Mouse (Mus musculus) lung, embryonic 15.5 days (tissue): ENCODE data around the gene Erich3. TPM values are rescaled to one million over a fixed set of nuclear protein-coding genes. Genes with fewer than 3 reads are reported as not detected.
"Not testable (repeated sequence)": the region's sequence is repeated elsewhere in the genome, so short reads cannot be mapped to it uniquely, and the experiment has no call there.

Experiments
- ATAC-seq: fragments of 200-750 bp; cut with Nextera tagmentation; 2 replicates; pipeline ENCODE4 v1.8.0; 2017; ENCODE audit warnings: moderate number of reproducible peaks, borderline replicate concordance; ENCODE audit not compliant: low FRiP score, low TSS enrichment; ENCODE audit errors: extremely low read depth
- H3K27ac ChIP-seq: fragments of 300-500 bp; sonication (generic); 2 replicates; pipeline ENCODE4 v1.5.1; 2015; ENCODE audit warnings: moderate library complexity, mild to moderate bottlenecking, inconsistent platforms
- H3K27me3 ChIP-seq: fragments of 300-500 bp; sonication (generic); 2 replicates; pipeline ENCODE4 v1.6.1; 2015; ENCODE audit warnings: inconsistent platforms
- H3K36me3 ChIP-seq: fragments of 300-500 bp; sonication (generic); 2 replicates; pipeline ENCODE4 v1.6.1; 2015; ENCODE audit warnings: inconsistent platforms
- H3K4me1 ChIP-seq: fragments of 300-500 bp; sonication (generic); 2 replicates; pipeline ENCODE4 v1.6.1; 2015; ENCODE audit warnings: inconsistent platforms
- H3K4me2 ChIP-seq: fragments of 300-500 bp; sonication (generic); 2 replicates; pipeline ENCODE4 v1.6.1; 2015; ENCODE audit warnings: inconsistent platforms, mild to moderate bottlenecking, moderate library complexity
- H3K4me3 ChIP-seq: fragments of 300-500 bp; sonication (generic); 2 replicates; pipeline ENCODE4 v1.5.1; 2015; ENCODE audit warnings: mild to moderate bottlenecking, inconsistent platforms
- H3K9ac ChIP-seq: fragments of 300-500 bp; sonication (generic); 2 replicates; pipeline ENCODE4 v1.6.1; 2015; ENCODE audit warnings: inconsistent platforms
- H3K9me3 ChIP-seq: fragments of 300-500 bp; sonication (generic); 2 replicates; pipeline ENCODE4 v1.6.1; 2016; ENCODE audit warnings: inconsistent platforms
- WGBS: fragments of 180-500 bp; shearing (Covaris S2); methylation state at CpG from one replicate; pipeline ENCODE4 v1.1.7; 2015; 5-methylcytosine and 5-hydroxymethylcytosine counted together
- polyA plus RNA-seq: library from polyadenylated mRNA; unstranded; fragments of >200 nt; fragmentation: Nextera tagmentation; extraction: Ambion mirVana; gene quantifications from 2 replicates; pipeline ENCODE4 v1.2.1, GENCODE M21; 2015

Gene Erich3
- 0.16 and 0.18 TPM in 2 replicates for polyA plus RNA-seq

DNA sequence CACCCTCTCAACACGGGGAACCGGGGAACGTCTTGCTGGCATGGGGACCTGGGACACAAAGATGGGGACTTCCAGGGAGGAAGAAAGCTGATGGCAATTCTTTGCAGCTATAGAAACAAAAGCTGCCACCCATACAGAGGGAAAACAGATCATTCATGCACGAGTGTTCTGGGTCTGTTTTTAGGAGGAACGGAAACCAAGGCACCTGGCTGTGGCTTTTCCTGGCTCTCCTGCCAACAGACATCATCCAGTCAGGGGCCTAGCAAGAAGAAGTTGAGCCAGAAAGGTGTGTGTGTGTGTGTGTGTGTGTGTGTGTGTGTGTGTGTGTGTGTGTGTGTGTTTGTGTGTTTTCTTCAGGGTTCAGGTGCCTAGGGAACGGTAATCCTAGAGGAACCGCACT, at the start of gene Erich3:
Gene Erich3, plus strand, starts transcription at position 315 of the 400 bp plus-strand sequence.
- Histone ChIP-seq H3K9me3 (no peaks in the 10 kb centered on the region), H3K36me3 (no peaks in the 10 kb centered on the region), H3K27me3 (peaks cover 34% of the 10 kb centered on the region), H3K4me3 (peak within 1 kb of the TSS; percentile 25), H3K27ac (no peak within 1 kb of the TSS), H3K9ac (no peak within 1 kb of the TSS), H3K4me2 (peak within 1 kb of the TSS; percentile 52), H3K4me1 (no peaks in the 10 kb centered on the region; the same call in 1 of the 2 replicates)
- 22% methylated on average over 7 of the region's 7 CpGs for WGBS
- no peak for ATAC-seq

DNA sequence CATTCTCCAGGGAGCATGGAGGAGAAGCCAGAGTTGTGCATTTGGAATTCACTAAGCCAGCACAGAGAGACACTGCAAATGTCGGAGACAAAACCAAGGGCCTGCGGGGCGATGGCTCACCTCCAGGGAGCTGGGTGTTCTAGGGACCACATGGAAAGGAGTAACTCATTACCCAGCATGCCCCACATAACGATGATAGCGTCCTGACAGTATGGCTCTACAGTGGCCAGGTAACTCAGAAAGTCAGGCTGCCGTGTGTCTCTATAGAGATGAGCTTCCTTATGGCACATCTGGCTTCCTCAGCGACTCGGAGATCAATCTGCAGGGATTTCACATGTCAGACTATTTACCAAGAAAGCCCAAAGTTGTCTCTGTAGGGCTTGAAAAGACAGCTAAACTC, 48.9 kb upstream of the Erich3 start:
- H3K4me2 ChIP-seq, result no peak overlapping the region
- H3K27me3 ChIP-seq, result no peaks in the 10 kb centered on the region
- WGBS, result 92% methylated on average over 8 of the region's 8 CpGs
- no peaks in the 10 kb centered on the region for H3K4me1 ChIP-seq
- no peak overlapping the region for H3K4me3 ChIP-seq
- H3K27ac ChIP-seq, result no peak overlapping the region
- ATAC-seq, result no peak
- no peak overlapping the region for H3K9ac ChIP-seq
- H3K9me3 ChIP-seq, result no peaks in the 10 kb centered on the region
- H3K36me3 ChIP-seq, result no peaks in the 10 kb centered on the region

DNA sequence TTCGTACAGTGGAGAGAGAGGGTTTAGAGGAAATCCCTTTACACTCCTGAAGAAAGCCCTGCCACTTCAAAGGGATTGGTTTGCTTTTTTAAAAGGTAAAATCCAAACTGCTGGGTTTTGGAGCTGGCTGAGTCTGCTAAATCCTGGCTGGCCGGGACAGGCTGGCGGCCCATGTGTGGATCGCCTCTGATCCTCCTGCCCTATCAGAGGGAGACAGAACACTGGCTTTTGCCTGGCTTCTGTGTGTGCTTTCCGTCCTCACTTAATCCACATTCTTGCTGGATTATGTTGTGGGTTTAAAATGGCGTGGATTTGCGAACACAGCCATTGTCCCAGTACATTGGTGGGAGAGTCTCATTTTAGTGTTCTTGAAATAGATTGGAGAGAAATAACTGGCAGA, 48.4 kb upstream of the Erich3 start:
- Histone ChIP-seq H3K9me3 (no peaks in the 10 kb centered on the region), H3K4me2 (no peak overlapping the region), H3K27me3 (no peaks in the 10 kb centered on the region), H3K4me3 (no peak overlapping the region), H3K36me3 (no peaks in the 10 kb centered on the region), H3K27ac (no peak overlapping the region), H3K4me1 (no peaks in the 10 kb centered on the region), H3K9ac (no peak overlapping the region)
- no peak for ATAC-seq
- WGBS, result 87% methylated on average over 7 of the region's 7 CpGs

DNA sequence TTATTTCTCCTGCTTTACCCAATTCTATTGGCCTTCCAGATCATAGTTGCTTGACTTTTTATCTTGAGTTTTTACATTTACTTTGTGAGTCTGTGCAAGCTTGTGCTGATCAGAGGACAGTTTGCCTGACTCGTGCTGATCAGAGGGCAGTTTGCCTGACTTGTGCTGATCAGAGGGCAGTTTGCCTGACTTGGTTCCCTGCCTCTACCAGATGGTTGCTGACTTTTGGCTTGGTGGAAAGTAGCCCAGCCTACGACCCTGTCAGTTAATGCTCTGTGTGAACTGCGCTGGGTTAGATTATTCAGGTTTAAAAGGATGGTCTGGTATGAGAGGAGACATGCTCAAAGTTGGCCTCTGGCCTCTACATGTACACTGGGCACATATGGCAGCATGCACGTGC, 47.6 kb upstream of the Erich3 start:
- Histone ChIP-seq H3K4me2 (no peak overlapping the region), H3K36me3 (no peaks in the 10 kb centered on the region), H3K9me3 (no peaks in the 10 kb centered on the region), H3K9ac (no peak overlapping the region), H3K27me3 (no peaks in the 10 kb centered on the region), H3K27ac (no peak overlapping the region), H3K4me3 (no peak overlapping the region), H3K4me1 (no peaks in the 10 kb centered on the region)
- no peak for ATAC-seq
- WGBS, result 89% methylated on average over 4 of the region's 4 CpGs

DNA sequence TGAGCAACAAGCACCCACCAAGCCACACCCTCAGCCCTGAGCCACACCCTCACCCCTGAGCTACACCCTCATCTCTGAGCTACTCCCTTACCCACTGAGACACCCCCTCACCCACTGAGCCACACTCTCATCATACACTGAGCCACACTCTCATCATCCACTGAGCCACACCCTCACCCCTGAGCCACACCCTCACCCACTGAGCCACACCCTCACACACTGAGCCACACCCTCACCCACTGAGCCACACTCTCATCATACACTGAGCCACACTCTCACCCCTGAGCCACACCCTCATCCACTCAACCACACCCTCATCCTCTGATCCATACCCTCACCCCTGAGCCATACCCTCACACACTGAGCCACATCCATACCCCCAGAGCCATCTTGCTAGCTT, 35.4 kb upstream of the Erich3 start:
- Histone ChIP-seq H3K9ac (no peak overlapping the region), H3K9me3 (no peaks in the 10 kb centered on the region), H3K4me1 (no peaks in the 10 kb centered on the region), H3K36me3 (no peaks in the 10 kb centered on the region), H3K27ac (no peak overlapping the region), H3K4me2 (no peak overlapping the region), H3K4me3 (no peak overlapping the region), H3K27me3 (no peaks in the 10 kb centered on the region)
- ATAC-seq, result peak; percentile 64

DNA sequence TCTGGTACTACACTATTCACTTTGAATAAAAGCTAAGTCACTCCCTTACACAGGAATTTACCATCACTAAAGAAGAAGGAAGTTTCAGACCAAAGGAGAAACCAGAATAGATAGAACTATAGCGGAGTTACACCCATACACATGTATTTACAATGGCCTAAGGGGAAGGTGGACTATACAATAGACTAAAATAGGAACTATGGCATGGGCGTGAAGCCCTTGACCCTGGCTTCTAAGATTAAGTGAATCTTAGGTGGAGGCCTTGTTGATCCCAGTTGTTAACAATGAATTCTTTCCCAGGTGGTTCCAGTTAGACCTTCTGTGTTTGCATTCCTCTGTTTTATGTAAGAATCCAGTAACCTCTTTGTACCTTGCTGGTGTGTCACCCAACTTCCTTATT, 32.4 kb upstream of the Erich3 start:
- H3K9me3 ChIP-seq, H3K27ac ChIP-seq, H3K4me3 ChIP-seq, H3K9ac ChIP-seq, H3K4me1 ChIP-seq, ATAC-seq, H3K4me2 ChIP-seq, H3K27me3 ChIP-seq, H3K36me3 ChIP-seq: not testable (repeated sequence)
- 80% methylated on average over 2 of the region's 2 CpGs for WGBS

DNA sequence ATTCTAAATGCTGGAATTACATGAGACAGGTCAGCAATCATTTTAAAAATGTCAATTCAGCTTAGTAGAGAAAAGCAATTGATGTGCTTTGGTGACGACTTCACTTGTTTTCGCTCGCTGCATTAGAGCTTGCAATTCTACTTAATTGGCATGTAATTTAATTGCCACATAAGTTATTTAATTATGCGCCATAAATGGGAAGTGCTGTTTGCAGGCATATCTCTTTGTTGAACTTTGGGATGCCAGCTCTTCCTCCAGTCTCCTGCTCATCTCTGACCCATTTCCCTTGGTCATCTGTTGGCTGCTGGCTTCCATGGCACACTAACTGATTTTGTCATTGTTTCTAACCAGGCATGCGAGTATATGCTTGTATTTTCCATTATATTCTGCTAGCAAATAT, 30.6 kb upstream of the Erich3 start:
- H3K4me1 ChIP-seq, result no peaks in the 10 kb centered on the region
- H3K4me3 ChIP-seq, result no peak overlapping the region
- no peak for ATAC-seq
- H3K27ac ChIP-seq, result no peak overlapping the region
- no peak overlapping the region for H3K9ac ChIP-seq
- no peaks in the 10 kb centered on the region for H3K36me3 ChIP-seq
- H3K4me2 ChIP-seq, result no peak overlapping the region
- H3K27me3 ChIP-seq, result no peaks in the 10 kb centered on the region
- WGBS, result 87% methylated on average over 5 of the region's 5 CpGs
- H3K9me3 ChIP-seq, result no peaks in the 10 kb centered on the region

DNA sequence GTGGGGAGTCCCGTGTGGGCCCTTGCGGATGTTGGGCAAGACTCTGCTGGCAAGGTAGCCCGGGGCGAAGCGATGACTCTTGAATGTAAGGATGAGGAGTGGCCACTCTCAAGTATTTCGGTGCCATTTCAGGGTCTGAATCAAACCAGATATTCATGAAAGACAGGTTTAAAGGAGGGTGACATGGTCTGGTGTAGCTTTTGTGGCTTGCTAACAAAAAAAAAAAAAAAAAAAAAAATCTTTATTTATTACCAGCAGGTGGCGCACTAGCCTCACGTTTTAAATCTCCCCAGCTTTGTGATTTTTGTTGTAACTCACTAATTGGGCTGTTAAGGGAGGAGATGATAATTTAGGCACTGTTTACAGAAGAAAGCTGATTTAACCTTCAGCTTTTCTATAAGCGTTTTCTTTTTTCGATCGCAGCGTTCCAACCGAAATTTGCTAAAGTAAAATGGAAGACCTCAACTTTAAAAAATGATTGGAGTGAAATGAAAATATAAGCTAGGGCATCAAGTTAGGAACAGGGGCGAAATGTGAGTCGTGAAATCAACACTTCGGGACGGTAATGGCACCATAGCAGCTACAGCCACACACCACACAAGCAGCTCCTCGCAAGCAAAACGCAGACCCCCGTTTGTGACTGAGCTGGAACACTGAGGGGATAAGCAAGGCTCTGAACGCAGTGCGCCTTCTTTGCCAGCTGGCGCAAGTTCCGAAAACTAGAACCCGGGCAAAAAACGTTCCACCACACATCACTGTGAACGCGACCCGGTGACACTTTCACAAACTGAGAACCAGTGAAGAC, 16.8 kb upstream of the Erich3 start:
- WGBS, result 37% methylated on average over 29 of the region's 29 CpGs
- no peak overlapping the region; the same call in 1 of the 2 replicates for H3K9ac ChIP-seq

DNA sequence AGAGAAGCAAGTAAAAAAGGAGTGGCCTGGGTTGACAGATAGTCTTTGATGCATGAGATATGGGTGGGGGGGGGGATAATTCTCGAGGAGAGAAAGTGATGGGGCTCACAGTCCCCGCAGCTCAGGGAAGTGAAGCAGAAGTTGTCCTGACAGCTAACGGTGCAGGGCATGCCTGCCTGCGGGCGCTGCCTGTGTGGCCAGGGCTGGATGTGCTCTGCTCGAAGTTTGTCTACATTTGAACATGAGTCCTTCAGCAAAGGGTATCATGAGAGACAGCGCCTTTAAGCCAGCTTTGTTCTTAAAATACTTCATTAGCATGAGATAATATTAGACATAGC, 16.2 kb upstream of the Erich3 start:
- H3K27ac ChIP-seq, result no peak overlapping the region
- no peak for ATAC-seq
- WGBS, result 39% methylated on average over 7 of the region's 7 CpGs
- peaks cover 12% of the 10 kb centered on the region; the same call in 1 of the 2 replicates for H3K27me3 ChIP-seq
- peak overlapping the region; percentile 55 for H3K4me2 ChIP-seq
- no peaks in the 10 kb centered on the region for H3K4me1 ChIP-seq
- H3K36me3 ChIP-seq, result no peaks in the 10 kb centered on the region
- H3K9me3 ChIP-seq, result no peaks in the 10 kb centered on the region
- peak overlapping the region; percentile 30 for H3K4me3 ChIP-seq
- H3K9ac ChIP-seq, result no peak overlapping the region; the same call in 1 of the 2 replicates

More for the DNA sequence above, 16.8 kb upstream of the Erich3 start:
- ATAC-seq, result peak; percentile 75; the same call in 1 of the 2 replicates
- no peak overlapping the region for H3K27ac ChIP-seq
- peak overlapping the region; percentile 30 for H3K4me3 ChIP-seq
- H3K4me1 ChIP-seq, result no peaks in the 10 kb centered on the region
- no peaks in the 10 kb centered on the region for H3K9me3 ChIP-seq
- peak overlapping the region; percentile 55 for H3K4me2 ChIP-seq
- H3K27me3 ChIP-seq, result peaks cover 6% of the 10 kb centered on the region; the same call in 1 of the 2 replicates
- H3K36me3 ChIP-seq, result no peaks in the 10 kb centered on the region

DNA sequence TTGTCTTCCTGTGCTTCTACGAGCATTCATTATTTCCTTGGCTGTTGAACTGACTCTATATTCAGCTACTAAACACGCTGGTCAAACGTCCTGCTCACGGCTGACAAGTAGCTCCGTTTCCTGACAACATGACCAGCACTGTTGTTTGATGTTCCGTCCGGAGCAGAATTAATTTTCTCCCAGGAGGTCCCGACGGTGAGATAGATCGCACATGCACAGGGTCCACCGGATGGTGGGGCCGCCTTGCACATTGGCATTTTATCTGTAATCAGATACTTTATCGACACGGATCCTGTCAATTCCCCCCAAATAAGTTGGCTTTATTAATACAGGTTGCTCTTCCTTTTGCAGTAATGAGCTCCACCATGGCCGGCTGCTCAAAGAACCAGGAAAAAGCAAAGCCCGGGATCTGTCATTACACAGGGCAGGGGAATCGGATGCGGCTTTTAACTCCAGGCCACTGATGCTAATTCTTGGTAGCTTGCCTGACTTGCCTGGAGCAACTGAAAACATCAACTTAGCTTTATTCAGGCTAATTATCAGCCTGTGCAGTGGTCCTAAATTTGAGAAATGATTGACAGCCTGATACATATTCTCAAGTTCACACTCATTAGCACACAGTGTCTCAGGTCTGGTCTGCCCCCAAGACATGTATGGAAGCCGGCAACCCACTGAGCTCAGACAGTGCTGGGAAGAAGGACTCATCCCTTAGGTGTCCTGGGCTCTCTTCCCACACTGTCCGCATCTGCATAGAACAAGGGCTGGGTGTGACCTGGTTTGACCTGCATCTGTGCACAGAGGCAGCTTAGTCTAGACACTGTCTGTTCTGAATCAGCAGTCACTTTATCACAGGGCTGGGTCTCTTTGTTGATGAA, 14.0 kb upstream of the Erich3 start:
- ATAC-seq, result no peak
- Histone ChIP-seq H3K9ac (no peak overlapping the region), H3K4me3 (no peak overlapping the region), H3K27me3 (peaks cover 19% of the 10 kb centered on the region; the same call in 1 of the 2 replicates), H3K4me2 (no peak overlapping the region), H3K9me3 (no peaks in the 10 kb centered on the region), H3K36me3 (no peaks in the 10 kb centered on the region), H3K27ac (no peak overlapping the region), H3K4me1 (no peaks in the 10 kb centered on the region; the same call in 1 of the 2 replicates)
- WGBS, result 48% methylated on average over 20 of the region's 20 CpGs

DNA sequence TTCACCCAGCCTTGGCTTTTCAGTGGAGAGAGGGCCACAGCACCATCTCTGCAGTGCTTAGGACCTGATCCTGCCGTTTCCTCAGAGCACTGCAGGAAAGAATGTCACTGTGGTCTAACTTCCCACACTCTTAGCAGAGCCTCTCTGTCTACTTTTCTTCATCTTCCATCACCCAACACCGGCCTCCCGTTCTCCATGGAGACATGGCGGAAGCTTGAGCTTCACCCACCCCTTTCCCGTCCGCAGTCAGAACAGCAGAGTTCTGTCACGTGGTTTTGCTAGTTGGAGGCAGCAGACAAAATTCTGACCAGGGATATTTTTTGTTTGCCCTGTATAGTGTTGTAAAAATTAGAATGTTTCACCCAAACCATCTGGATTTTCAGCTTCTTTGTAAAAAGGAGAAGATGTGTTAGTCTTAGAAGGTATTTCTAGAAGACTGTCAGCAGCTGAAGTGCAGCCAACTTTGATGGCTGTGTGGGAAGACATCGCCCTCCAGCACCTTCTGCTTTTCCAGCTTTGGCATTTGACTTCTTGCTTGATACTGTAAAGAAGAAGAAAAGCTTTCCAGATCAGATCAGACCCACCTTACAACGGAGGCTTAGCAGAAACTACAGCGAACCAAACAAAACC, 12.4 kb upstream of the Erich3 start:
- Histone ChIP-seq H3K4me1 (no peaks in the 10 kb centered on the region; the same call in 1 of the 2 replicates), H3K36me3 (no peaks in the 10 kb centered on the region), H3K27me3 (peaks cover 19% of the 10 kb centered on the region; the same call in 1 of the 2 replicates), H3K9me3 (no peaks in the 10 kb centered on the region), H3K4me2 (no peak overlapping the region), H3K9ac (no peak overlapping the region), H3K4me3 (no peak overlapping the region), H3K27ac (no peak overlapping the region)
- no peak for ATAC-seq
- whole genome bisulfite sequencing, result 55% methylated on average over 10 of the region's 10 CpGs
